Comparison of ENCODE assay signal across 24 mouse cellular contexts in genomic region chr3:38956012-38956648, GRCm38 (mm10).
A peak's percentile ranks its signal among the peaks of the same experiment; 100 is the strongest.
DNase-seq lines count a peak whose midpoint lies in the region; ATAC-seq and TF ChIP-seq lines count a peak whose summit lies in the region.
"Had no signal": no experiment of that assay in that cellular context is flagged by ENCODE, and none has a peak within 500 bp of the region (broad histone marks: within the 10 kb centered on the region; RNA-seq: fewer than 3 reads in every experiment).

No protein-coding gene starts in this region.

- H3K4me3 ChIP-seq in kidney, embryonic 15.5 days (replicated peaks) = no peak overlapping the region
- no peak overlapping the region for H3K4me3 ChIP-seq in kidney, postnatal 0 days (replicated peaks; ENCODE audit: low read depth, low read length)
- no peak overlapping the region for H3K4me3 ChIP-seq in midbrain, embryonic 11.5 days (ENCODE audit: low read depth, low read length)
- H3K4me3 ChIP-seq in midbrain, embryonic 14.5 days (replicated peaks; ENCODE audit: low read depth, low read length) = no peak overlapping the region
- H3K4me3 ChIP-seq: embryonic facial prominence, embryonic 13.5 days; embryonic facial prominence, embryonic 15.5 days; erythroblast, embryonic 14.5 days; forebrain, embryonic 10.5 days; forebrain, embryonic 12.5 days had no signal

- peaks cover 37% of the 10 kb centered on the region for H3K36me3 ChIP-seq in kidney, embryonic 15.5 days
- peaks cover 4% of the 10 kb centered on the region; the same call in 1 of the 2 replicates for H3K36me3 ChIP-seq in kidney, postnatal 0 days (ENCODE audit: insufficient read depth, low read length)
- peaks cover 7% of the 10 kb centered on the region for H3K36me3 ChIP-seq in midbrain, embryonic 11.5 days (ENCODE audit: control insufficient read depth, insufficient read depth, low read length)
- peaks cover 33% of the 10 kb centered on the region for H3K36me3 ChIP-seq in midbrain, embryonic 14.5 days (ENCODE audit: control insufficient read depth, insufficient read depth, low read length)

- ATAC-seq in kidney, embryonic 15.5 days (replicated peaks; ENCODE audit: low FRiP score) = peak; percentile 79
- no peak; the same call in 1 of the 2 replicates for ATAC-seq in kidney, postnatal 0 days (replicated peaks; ENCODE audit: low FRiP score, low read depth)
- ATAC-seq in midbrain, embryonic 11.5 days (ENCODE audit: low FRiP score) = no peak
- no peak for ATAC-seq in midbrain, embryonic 14.5 days (ENCODE audit: low FRiP score, low TSS enrichment)
- ATAC-seq: forebrain, embryonic 14.5 days had no signal

- H3K27me3 ChIP-seq in kidney, embryonic 15.5 days = no peaks in the 10 kb centered on the region
- no peaks in the 10 kb centered on the region for H3K27me3 ChIP-seq in kidney, postnatal 0 days (ENCODE audit: insufficient read depth, low read length)
- H3K27me3 ChIP-seq in midbrain, embryonic 11.5 days (ENCODE audit: control insufficient read depth, insufficient read depth, low read length) = no peaks in the 10 kb centered on the region
- H3K27me3 ChIP-seq in midbrain, embryonic 14.5 days (ENCODE audit: control insufficient read depth, insufficient read depth, low read length) = no peaks in the 10 kb centered on the region
- H3K27me3 ChIP-seq: embryonic facial prominence, embryonic 13.5 days; embryonic facial prominence, embryonic 15.5 days; forebrain, embryonic 12.5 days had no signal

- no peak overlapping the region for H3K4me2 ChIP-seq in kidney, embryonic 15.5 days
- H3K4me2 ChIP-seq in kidney, postnatal 0 days (ENCODE audit: low read length) = no peak overlapping the region
- H3K4me2 ChIP-seq in midbrain, embryonic 11.5 days = no peak overlapping the region
- no peak overlapping the region for H3K4me2 ChIP-seq in midbrain, embryonic 14.5 days (ENCODE audit: low read length)
- H3K4me2 ChIP-seq: embryonic facial prominence, embryonic 13.5 days; embryonic facial prominence, embryonic 15.5 days; forebrain, embryonic 12.5 days had no signal

- no peak overlapping the region for H3K9ac ChIP-seq in kidney, embryonic 15.5 days
- no peak overlapping the region for H3K9ac ChIP-seq in kidney, postnatal 0 days (ENCODE audit: low read depth, low read length)
- no peak overlapping the region for H3K9ac ChIP-seq in midbrain, embryonic 11.5 days (ENCODE audit: low read length)
- H3K9ac ChIP-seq in midbrain, embryonic 14.5 days (replicated peaks; ENCODE audit: low read length) = no peak overlapping the region
- H3K9ac ChIP-seq: embryonic facial prominence, embryonic 13.5 days; embryonic facial prominence, embryonic 15.5 days; forebrain, embryonic 12.5 days had no signal

- H3K27ac ChIP-seq in kidney, embryonic 15.5 days = peak overlapping the region; percentile 51
- H3K27ac ChIP-seq in kidney, postnatal 0 days = no peak overlapping the region
- H3K27ac ChIP-seq in midbrain, embryonic 11.5 days (ENCODE audit: low read depth, low read length) = no peak overlapping the region
- H3K27ac ChIP-seq in midbrain, embryonic 14.5 days (replicated peaks; ENCODE audit: low read depth, low read length) = no peak overlapping the region
- H3K27ac ChIP-seq: embryonic facial prominence, embryonic 13.5 days; embryonic facial prominence, embryonic 15.5 days; forebrain, embryonic 10.5 days; forebrain, embryonic 12.5 days had no signal

- H3K4me1 ChIP-seq in kidney, embryonic 15.5 days = peaks cover 13% of the 10 kb centered on the region; the same call in 1 of the 2 replicates
- no peaks in the 10 kb centered on the region; the same call in 1 of the 2 replicates for H3K4me1 ChIP-seq in kidney, postnatal 0 days (replicated peaks; ENCODE audit: insufficient read depth, low read length)
- H3K4me1 ChIP-seq in midbrain, embryonic 11.5 days (ENCODE audit: control insufficient read depth, insufficient read depth, low read length) = no peaks in the 10 kb centered on the region
- no peaks in the 10 kb centered on the region for H3K4me1 ChIP-seq in midbrain, embryonic 14.5 days (ENCODE audit: control insufficient read depth, insufficient read depth, low read length)
- H3K4me1 ChIP-seq: embryonic facial prominence, embryonic 13.5 days; embryonic facial prominence, embryonic 15.5 days; forebrain, embryonic 10.5 days; forebrain, embryonic 12.5 days had no signal

- no peak for TF ChIP-seq CTCF in kidney, postnatal 0 days (IDR thresholded peaks at IDR 0.05; ENCODE audit: low read depth)

- no peaks in the 10 kb centered on the region for H3K9me3 ChIP-seq in kidney, embryonic 15.5 days (replicated peaks)
- no peaks in the 10 kb centered on the region for H3K9me3 ChIP-seq in kidney, postnatal 0 days (replicated peaks; ENCODE audit: low read length)
- H3K9me3 ChIP-seq in midbrain, embryonic 11.5 days (ENCODE audit: control insufficient read depth, low read length) = no peaks in the 10 kb centered on the region
- no peaks in the 10 kb centered on the region for H3K9me3 ChIP-seq in midbrain, embryonic 14.5 days (ENCODE audit: control insufficient read depth, low read length)
- H3K9me3 ChIP-seq: embryonic facial prominence, embryonic 13.5 days; embryonic facial prominence, embryonic 15.5 days; forebrain, embryonic 10.5 days; forebrain, embryonic 12.5 days had no signal

- DNase-seq in kidney, postnatal 10 days = no peak
- DNase-seq in kidney, postnatal 0 days (ENCODE audit: low spot score) = peak; percentile 93
- no peak for DNase-seq in kidney, postnatal 36 days
- DNase-seq in midbrain, embryonic 11.5 days (ENCODE audit: low spot score, missing footprints) = peak; percentile 47
- no peak for DNase-seq in midbrain, embryonic 14.5 days
- DNase-seq in forelimb bud, embryonic 11.5 days (ENCODE audit: low read depth, low spot score) = peak; percentile 20
- DNase-seq in left cerebral cortex, adult 8-10 months (ENCODE audit: low spot score in 2 of 2) = no peak
- DNase-seq: adrenal gland, adult 2 months; adrenal gland, postnatal 10 days; adrenal gland, postnatal 25 days; cerebellum, adult 11 months; cerebellum, adult 18-20 months; cerebellum, adult 8-10 months; cerebellum, adult 9-11 months; cerebellum, postnatal 14 days; cerebellum, postnatal 36 days; embryo, embryonic 11 days had no signal

- WGBS in kidney, embryonic 15.5 days = 15% methylated on average over 9 of the region's 9 CpGs
- WGBS in kidney, postnatal 0 days = 15% methylated on average over 9 of the region's 9 CpGs
- 89% methylated on average over 9 of the region's 9 CpGs for WGBS in midbrain, embryonic 11.5 days
- 87% methylated on average over 9 of the region's 9 CpGs for WGBS in midbrain, embryonic 14.5 days

Comparison
In these comparisons a context has a peak if more than half of its experiments do, and no peak if none do; other contexts are left out.
1. DNase-seq: peak in kidney, postnatal 0 days (single experiment), midbrain, embryonic 11.5 days (single experiment) and forelimb bud, embryonic 11.5 days (single experiment); none in kidney, postnatal 10 days (single experiment), kidney, postnatal 36 days (0 of 2), midbrain, embryonic 14.5 days (single experiment) and left cerebral cortex, adult 8-10 months (0 of 2).